Mouse (Mus musculus) MEL (cell line): Measurements from ENCODE around the gene Ncoa6.

Source experiments
- CTCF ChIP-seq, 3 experiments: IDR thresholded peaks in 2 of 3; conservative IDR thresholded peaks in 1 of 3; 2 replicates each; pipeline ENCODE4 v1.5.1; 2011 to 2012; ENCODE audit warnings: low read length in 3 of 3, low read depth in 2 of 3, mild to moderate bottlenecking in 2 of 3, improper control_type of control experiment in 1 of 3, inconsistent platforms in 1 of 3, mixed read lengths in 1 of 3, moderate library complexity in 1 of 3; ENCODE audit not compliant: control insufficient read depth in 1 of 3, insufficient read depth in 1 of 3, poor library complexity in 1 of 3, severe bottlenecking in 1 of 3
- EP300 ChIP-seq, 2 experiments: IDR thresholded peaks; 2 replicates each; pipeline ENCODE4 v1.6.1; 2011; ENCODE audit warnings: improper control_type of control experiment in 2 of 2, low read length in 2 of 2, low read depth in 1 of 2, mild to moderate bottlenecking in 1 of 2
- GATA1 ChIP-seq: IDR thresholded peaks from 2 replicates; pipeline ENCODE4 v1.6.1; 2011; ENCODE audit warnings: low read depth, low read length, improper control_type of control experiment
- HCFC1 ChIP-seq: IDR thresholded peaks from 2 replicates; pipeline ENCODE4 v1.6.1; 2012; ENCODE audit warnings: low read depth, mild to moderate bottlenecking, inconsistent platforms, low read length, improper control_type of control experiment, moderate library complexity
- MEF2A ChIP-seq: IDR thresholded peaks from 2 replicates; pipeline ENCODE4 v1.6.1; 2014; ENCODE audit warnings: low read depth, mild to moderate bottlenecking, inconsistent platforms, low read length, improper control_type of control experiment; ENCODE audit not compliant: poor library complexity, insufficient replicate concordance, severe bottlenecking; ENCODE audit errors: extremely low read depth
- NRF1 ChIP-seq: IDR thresholded peaks from 2 replicates; pipeline ENCODE4 v1.6.1; 2014; ENCODE audit warnings: low read depth, mild to moderate bottlenecking, inconsistent platforms, low read length, improper control_type of control experiment, moderate library complexity; ENCODE audit not compliant: poor library complexity, insufficient read depth, severe bottlenecking
- POLR2A ChIP-seq, 2 experiments: IDR thresholded peaks; 2 replicates each; pipeline ENCODE4 v1.6.1; 2011 to 2012; ENCODE audit warnings: low read length in 2 of 2, mild to moderate bottlenecking in 2 of 2, control low read depth in 1 of 2, improper control_type of control experiment in 1 of 2, low read depth in 1 of 2, moderate library complexity in 1 of 2; ENCODE audit not compliant: control insufficient read depth in 1 of 2, insufficient read depth in 1 of 2, poor library complexity in 1 of 2

- no peak for TF ChIP-seq CTCF (IDR thresholded peaks at IDR 0.05 in 2 of 3, conservative IDR thresholded peaks at IDR 0.05 in 1 of 3; ENCODE audit: control insufficient read depth in 1 of 3, insufficient read depth in 1 of 3, low read depth in 2 of 3, low read length in 3 of 3, poor library complexity in 1 of 3, severe bottlenecking in 1 of 3)
- no peak for TF ChIP-seq HCFC1
- no peak for TF ChIP-seq MEF2A
- no peak for TF ChIP-seq NRF1
- no peak for TF ChIP-seq POLR2A (IDR thresholded peaks at IDR 0.05; ENCODE audit: control insufficient read depth in 1 of 2, insufficient read depth in 1 of 2, low read depth in 1 of 2, low read length in 2 of 2, poor library complexity in 1 of 2)
- no peak for TF ChIP-seq EP300 (IDR thresholded peaks at IDR 0.05; ENCODE audit: low read depth in 1 of 2, low read length in 2 of 2)
- no peak for TF ChIP-seq GATA1
Measured at GRCm38 (mm10) chr2:155504440-155505355, 31.0 kb upstream of the Ncoa6 start.
